Mouse (Mus musculus): Measurements from ENCODE around the gene Gm20815.
"Not testable (repeated sequence)": the region's sequence is repeated elsewhere in the genome, so short reads cannot be mapped to it uniquely, and the experiment has no call there.

Gm20815 gene

GRCm38 (mm10) chrY:8835069-8835468 lies at the start of gene Gm20815:
Gene Gm20815, minus strand, starts transcription at chrY:8835169.
- not testable (repeated sequence) for DNase-seq
